Mouse (Mus musculus): ENCODE data around the gene Gm21985. TPM values are rescaled to one million over a fixed set of nuclear protein-coding genes. Genes with fewer than 3 reads are reported as not detected.

Gene Gm21985
- polyA plus RNA-seq, 1 experiment = not detected

GRCm38 (mm10) chr2:112254675-112255515 is 11.2 kb upstream of the Gm21985 start:
- TF ChIP-seq GATA1 (IDR thresholded peaks at IDR 0.05; ENCODE audit: low read length) = no peak

GRCm38 (mm10) chr2:112259241-112259962 is 6.7 kb upstream of the Gm21985 start, which contains the start of gene Nutm1:
TSS of gene Nutm1 (minus strand) at chr2:112259291.
- TF ChIP-seq GATA1 (IDR thresholded peaks at IDR 0.05; ENCODE audit: low read length) = no peak

DNA sequence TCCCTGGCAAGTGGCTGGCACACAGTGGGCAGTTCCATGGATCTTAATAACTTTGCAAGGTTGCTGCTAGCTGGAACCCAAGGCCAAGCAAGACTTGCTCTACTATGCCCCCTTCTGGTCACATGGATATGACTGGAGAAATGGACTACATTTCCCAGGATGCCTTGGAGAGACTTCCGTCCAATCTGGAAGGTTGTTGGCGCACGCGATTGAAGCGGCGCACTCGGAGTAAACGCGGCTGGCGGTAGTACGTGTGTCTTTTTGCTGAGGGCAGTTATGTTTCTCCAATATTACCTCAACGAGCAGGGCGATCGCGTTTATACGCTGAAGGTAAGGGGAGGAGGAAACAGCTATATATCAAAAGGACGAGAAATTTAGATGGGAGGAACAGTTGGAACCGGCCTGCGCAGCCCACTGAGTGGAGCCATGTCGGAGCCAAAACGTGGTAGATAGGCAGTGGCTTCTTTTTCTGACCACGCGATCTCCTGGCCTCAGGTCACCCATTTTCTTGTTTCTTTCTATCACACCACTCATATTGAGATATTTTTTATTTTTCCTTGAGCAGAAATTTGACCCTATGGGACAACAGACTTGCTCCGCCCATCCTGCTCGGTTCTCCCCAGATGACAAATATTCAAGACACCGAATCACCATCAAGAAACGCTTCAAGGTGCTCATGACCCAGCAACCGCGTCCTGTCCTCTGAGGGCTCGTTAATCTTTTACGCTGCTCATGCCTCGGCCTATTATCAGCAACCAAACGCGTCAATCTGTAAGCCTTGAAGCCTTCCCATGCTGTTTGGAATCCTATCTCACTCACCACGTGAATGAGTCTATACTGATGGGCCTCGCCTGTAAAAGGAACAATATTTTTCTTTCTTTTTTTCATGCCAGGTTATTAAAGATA is 4.1 kb upstream of the Gm21985 start, which contains the start of gene Nop10:
Nop10 (plus strand) TSS at position 179 of the 906 bp plus-strand sequence.
- no peak for TF ChIP-seq GATA1 (IDR thresholded peaks at IDR 0.05; ENCODE audit: low read length)

- no peak for TF ChIP-seq GATA1 (IDR thresholded peaks at IDR 0.05; ENCODE audit: low read length)
Measured at GRCm38 (mm10) chr2:112262779-112263295, 3.3 kb upstream of the Gm21985 start.

DNA sequence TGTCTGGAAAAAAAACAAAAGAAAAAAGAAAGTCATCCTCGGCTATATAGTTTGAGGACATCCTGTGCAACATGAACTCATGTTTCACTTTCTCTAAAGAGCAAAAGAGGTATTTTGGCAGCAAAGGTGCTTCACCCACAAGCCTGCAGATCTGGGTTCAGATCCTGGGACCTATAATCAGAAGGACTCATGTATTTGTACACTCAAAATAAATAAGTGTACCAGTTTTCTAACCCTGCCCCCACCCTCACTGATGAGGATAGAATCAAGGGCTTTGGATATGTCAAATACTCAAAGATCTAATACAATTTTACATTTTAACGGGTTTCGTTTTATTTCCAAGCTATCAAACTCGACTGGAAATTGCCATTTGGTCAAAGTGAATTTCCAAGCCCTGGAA is 1.8 kb upstream of the Gm21985 start:
- TF ChIP-seq GATA1 (IDR thresholded peaks at IDR 0.05; ENCODE audit: low read length) = no peak

- TF ChIP-seq GATA1 (IDR thresholded peaks at IDR 0.05; ENCODE audit: low read length) = no peak
Measured at GRCm38 (mm10) chr2:112265448-112266241, 469 bp upstream of the Gm21985 start, which contains the start of gene Slc12a6. TSS of gene Slc12a6 (plus strand) at chr2:112265825.

DNA sequence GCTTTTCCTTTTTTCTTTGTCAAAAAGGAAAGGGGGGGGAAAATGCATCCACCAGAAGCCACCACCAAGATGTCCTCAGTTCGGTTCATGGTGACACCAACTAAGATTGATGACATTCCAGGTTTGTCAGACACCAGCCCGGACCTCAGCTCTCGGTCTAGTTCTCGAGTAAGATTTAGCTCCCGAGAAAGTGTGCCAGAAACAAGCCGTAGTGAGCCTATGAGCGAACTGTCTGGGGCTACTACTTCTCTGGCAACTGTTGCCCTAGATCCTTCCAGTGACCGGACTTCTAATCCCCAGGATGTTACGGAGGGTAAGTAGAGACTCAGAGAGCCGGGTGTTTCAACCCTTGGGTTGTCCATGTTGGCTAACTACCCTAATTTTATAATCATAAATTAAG is 666 bp downstream of the Gm21985 start:
- no peak for TF ChIP-seq GATA1 (IDR thresholded peaks at IDR 0.05; ENCODE audit: low read length)

DNA sequence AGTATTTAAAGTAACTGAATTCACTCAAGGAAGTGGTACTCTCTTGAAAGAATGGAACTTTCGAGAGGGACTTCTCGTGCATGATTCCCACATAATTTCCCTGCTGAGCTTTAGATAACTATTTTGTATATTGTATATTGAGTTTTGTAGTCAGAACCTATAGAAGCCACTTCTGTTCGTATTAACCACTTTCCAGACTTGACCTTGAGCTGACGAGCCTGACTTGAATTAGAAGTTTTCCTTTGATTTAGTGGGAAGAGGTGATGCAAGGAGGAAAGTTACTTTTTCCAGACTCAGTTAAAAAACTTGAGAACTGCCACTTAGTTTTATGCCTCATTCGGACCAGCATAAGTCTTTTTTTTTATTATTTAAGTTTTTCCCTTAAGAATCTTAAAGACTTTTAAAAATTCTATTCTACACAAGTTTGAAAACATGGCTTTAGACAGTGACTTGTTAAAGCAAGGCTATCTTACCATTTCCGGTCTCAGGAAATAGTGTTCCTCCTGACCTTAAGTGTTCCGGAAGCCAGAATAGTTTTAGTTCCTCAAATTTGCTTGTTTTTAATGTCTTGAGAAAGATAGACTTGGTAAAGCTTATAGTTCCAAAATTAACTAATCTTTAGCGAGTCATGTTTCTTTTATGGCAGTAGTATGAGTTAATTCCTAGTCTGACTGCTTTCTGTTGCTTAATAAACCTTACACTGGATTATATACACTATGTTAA is 1.6 kb downstream of the Gm21985 start:
- no peak for TF ChIP-seq GATA1 (IDR thresholded peaks at IDR 0.05; ENCODE audit: low read length)

- TF ChIP-seq GATA1 (IDR thresholded peaks at IDR 0.05; ENCODE audit: low read length) = no peak
Measured at GRCm38 (mm10) chr2:112270011-112270410, 3.9 kb downstream of the Gm21985 start.

GRCm38 (mm10) chr2:112272909-112273308 is 6.8 kb downstream of the Gm21985 start:
- TF ChIP-seq GATA1 (IDR thresholded peaks at IDR 0.05; ENCODE audit: low read length) = no peak

DNA sequence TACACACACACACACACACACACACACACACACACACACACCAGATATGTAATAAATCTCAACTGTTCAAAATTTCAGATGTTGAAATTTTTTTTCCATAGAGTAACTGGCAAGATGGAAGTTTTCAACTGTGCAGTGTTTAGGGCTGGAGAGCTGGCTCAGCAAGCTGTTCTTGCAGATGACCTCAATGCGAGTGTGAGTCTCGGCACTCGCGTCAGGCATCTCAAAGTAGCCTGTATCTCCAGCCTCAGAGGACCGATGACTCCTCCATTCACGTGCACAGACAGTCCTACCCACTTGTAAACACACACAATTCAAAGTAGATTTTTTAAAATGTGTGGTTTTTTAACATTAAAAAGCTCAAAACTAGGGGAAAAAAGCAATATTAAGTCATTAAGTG is 7.4 kb downstream of the Gm21985 start:
- no peak for TF ChIP-seq GATA1 (IDR thresholded peaks at IDR 0.05; ENCODE audit: low read length)

DNA sequence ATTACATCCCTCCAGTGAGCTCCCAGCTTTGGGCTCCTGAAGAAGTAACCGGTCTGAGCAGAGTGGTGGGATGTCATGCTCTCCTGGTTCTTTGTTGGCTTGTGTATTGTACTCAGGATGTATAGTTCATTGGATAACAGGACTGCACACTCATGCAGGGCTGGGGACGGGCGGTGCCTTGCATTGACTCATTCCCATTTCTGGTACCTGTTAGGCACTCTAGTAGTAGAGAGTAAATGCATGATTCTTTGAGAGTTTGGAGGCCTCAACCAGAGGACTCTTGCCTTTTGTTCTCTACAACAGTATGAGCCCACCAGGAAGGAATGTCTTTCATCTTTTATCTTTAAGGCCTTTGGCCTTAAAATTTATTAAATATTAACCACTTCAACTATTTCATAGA is 10.8 kb downstream of the Gm21985 start:
- TF ChIP-seq GATA1 (IDR thresholded peaks at IDR 0.05; ENCODE audit: low read length) = no peak

- no peak for TF ChIP-seq GATA1 (IDR thresholded peaks at IDR 0.05; ENCODE audit: low read length)
Measured at GRCm38 (mm10) chr2:112282846-112283245, 16.7 kb downstream of the Gm21985 start.

All from G1E-ER4 (cell line).